Mouse (Mus musculus) yolk sac, embryonic 10.5 days (tissue): ENCODE results near the gene Usp7.
"Not testable (repeated sequence)": the region's sequence is repeated elsewhere in the genome, so short reads cannot be mapped to it uniquely, and the experiment has no call there.

ENCODE experiments used
- DNase-seq: peaks from one replicate; pipeline ENCODE4 v3.0.0-alpha.2; 2017; ENCODE audit warnings: low spot score

Usp7 gene

DNA sequence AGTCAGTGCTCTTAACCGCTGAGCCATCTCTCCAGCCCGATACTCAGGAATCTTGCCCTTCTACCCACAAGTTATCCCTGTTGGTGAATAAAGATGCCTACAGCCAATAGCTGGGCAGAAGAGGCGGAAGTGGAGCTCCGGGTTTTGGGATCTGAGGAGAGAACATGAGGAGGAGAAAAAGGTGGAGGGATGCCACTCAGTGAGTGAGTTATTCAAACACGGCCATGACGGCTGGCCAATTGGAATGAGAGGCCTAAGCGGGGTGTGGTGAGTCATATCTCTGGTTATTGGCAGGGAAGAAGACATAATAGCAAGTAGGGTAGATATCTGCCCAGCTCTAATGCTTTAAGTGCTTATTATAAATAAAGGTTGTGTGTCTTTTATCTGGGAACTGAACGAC, 43.2 kb downstream of the Usp7 start:
- no peak for DNase-seq

DNA sequence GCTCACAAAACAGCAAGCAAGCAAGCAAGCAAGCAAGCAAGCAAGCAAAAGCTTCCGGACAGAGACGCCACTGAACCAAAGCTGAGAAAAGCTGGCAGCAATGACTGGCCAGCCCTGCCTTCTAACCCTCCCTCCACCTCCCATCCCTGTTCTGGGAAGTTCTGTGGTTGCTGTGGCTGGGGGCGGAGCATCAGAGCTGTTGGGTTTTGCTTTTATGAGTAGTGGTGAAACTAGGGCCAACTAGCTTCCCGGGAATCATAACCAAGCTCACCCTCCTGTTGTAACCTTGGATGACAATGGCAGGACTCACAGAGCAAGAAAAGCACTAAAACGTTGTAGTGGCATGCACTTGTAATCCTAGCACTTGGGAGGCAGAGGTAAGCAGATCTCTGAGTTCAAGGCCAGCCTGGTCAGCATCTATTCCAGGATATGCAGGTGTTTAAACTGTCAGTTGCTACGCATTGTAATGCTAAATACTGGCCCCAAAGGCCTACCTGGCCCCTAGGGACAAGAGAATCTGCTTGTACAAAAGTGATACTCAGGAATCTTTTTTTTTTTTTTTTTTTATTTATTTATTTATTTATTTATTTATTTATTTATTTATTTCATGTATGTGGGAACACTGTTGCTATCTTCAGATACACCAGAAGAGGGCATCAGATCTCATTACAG, 43.8 kb downstream of the Usp7 start:
- DNase-seq, result no peak

DNA sequence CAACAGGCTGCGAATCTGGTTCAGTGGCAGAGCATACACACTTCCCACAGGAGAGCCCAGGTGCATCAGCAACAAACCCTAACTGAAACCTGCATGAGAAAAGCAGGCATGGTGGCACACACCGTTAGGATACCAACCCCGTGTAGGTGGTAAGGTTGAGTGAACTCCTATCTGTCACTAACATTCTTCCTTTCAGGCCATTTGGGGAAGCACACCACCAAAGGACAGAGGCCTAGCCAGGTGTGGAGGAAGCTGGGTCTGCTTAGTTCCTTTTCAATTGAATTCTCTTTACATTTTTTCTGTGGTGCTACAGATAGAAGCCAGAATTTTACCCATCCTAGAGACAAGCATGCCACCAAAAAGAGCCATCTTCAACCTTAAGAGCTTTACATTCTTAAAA, 44.3 kb downstream of the Usp7 start:
- no peak for DNase-seq

DNA sequence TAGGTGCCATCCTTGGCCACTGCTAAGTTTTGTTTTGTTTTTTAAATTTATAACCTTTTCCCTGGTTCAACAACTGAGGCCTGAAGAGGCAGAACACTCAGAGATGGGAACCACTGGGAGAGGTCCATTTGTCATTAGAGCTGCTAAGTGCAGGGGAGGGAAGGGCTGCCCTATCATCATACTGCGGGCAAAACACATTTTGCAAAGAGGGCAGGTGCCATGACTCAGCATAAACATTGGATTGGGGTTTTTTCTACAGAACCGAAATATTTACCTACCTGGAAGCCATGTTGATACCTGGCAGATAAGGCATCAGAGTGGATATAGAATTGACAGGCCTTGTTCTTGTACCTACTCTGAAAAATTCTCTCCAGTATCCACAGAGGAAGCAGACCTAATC, 45.6 kb downstream of the Usp7 start:
- no peak for DNase-seq

DNA sequence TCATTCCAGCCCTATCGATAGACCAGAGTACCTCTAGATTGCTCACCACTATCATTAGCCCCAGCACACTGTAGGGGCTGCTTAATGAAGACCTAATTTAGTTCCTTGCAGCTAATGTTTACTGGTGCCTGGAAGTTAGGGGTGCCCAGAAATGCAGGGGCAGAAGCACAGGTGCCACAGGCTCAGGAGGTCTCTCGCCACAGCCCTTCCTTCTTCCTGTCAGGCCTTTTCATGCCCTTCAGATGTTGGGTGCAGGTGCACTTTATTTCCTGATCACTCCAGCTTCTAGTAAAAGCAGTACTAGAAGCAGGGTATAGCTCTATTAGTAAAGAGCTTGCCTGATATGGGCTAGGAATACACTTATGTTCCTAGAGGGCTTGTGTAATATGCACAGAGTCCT, 46.4 kb downstream of the Usp7 start:
- DNase-seq, result no peak

DNA sequence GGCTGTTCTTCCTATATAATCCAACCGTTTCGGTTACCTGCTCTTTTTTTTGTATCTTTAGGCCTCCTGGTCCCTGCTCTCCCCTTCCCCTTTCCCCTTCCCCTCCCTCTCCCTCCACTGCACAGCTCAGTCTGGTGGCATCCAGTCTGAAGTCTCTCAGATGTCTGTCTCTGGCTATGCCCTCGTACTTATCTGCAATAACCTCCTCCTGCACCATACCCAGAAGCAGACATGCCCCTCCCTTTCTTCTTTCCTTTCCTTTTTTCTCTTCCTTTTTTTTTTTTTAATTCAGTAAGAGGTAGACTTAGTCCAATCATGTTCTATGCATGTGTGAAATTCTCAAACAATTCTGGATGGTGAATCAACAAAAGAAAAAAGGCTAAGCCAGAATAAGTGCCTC, 48.1 kb downstream of the Usp7 start:
- no peak for DNase-seq

DNA sequence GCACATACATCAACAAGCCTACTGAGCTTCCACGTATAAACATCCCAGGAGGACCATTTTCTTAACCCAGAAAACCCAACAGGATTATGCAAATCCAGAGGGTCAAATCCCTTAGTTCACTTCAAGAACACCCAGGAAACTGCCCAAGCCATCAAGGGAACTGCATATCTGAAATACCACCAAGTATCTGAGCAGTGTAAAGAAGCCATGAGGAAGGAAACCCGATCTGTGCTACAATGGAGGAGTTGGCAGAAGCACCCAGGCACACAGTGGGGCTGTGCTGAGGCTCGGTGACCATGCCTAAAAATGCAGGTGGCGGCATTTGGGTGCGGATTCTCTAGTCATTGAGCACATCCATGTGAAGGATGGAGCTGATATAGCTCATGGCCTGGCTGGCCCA, 50.4 kb downstream of the Usp7 start:
- DNase-seq, result no peak

DNA sequence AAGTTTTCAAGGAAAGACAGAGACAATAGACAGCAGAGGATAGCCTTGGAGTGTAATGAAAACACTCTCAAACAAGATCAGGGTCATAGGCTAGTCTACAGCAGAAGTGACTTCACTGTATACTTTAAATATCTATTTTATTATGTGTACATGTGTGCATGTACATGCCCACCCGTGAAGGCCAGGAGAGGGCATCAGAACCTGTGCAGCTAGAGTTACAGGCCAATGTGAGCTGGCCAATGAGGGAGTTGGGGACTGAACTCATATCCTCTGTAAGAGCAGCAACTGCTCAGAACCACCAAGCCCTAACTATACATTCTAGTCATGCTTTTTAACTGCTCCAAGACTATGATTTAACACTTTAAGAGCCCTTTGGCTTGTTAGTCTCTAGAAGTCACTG, 51.0 kb downstream of the Usp7 start:
- no peak for DNase-seq

DNA sequence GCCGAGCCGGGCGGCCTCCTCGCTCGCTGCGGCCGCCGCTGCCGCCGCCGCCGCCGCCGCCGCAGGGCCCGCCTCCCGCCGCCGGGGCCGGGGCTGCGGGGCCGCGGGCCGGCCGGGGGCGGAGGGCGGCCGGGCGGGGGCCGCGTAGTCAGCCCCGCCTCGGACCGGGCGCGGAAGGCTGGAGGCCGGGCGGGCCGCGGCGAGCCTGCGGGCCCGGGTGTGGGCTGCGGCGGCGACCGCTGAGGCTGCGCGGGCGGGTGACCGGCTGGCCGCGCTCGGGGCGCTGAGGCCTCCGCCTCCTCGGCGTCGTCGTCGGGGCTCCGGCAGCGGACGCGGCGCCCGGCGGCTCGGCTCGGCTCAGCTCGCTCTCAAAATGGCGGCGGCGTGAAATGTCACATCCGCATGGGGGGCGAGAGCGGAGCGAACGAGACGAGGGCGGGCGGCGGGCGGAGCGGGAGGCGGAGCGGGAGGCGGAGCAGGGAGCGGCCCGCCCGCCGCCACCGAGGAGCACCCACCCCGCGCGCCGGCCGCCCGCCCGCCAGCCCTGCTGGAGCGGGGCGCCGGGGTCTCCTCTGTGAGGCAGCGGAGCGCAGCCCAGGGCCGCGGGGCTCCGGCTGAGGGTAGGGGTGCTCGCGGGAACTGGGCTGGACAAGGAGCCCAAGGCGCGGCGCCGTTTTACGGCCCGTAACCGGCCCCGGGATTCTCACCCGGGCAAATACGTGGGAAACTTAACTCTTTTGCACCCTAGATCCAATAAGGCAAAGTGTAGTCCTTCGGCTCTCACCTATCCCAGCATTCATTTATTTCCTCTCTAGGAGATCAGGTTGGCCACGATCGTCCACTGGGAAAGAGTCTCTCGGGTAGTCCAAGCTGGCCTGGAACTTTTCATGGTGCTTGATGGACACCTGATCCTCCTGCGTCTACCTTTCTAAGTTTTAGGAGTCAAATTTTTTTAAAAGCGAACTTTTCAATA, 53.3 kb downstream of the Usp7 start:
- peak; percentile 89 for DNase-seq

DNA sequence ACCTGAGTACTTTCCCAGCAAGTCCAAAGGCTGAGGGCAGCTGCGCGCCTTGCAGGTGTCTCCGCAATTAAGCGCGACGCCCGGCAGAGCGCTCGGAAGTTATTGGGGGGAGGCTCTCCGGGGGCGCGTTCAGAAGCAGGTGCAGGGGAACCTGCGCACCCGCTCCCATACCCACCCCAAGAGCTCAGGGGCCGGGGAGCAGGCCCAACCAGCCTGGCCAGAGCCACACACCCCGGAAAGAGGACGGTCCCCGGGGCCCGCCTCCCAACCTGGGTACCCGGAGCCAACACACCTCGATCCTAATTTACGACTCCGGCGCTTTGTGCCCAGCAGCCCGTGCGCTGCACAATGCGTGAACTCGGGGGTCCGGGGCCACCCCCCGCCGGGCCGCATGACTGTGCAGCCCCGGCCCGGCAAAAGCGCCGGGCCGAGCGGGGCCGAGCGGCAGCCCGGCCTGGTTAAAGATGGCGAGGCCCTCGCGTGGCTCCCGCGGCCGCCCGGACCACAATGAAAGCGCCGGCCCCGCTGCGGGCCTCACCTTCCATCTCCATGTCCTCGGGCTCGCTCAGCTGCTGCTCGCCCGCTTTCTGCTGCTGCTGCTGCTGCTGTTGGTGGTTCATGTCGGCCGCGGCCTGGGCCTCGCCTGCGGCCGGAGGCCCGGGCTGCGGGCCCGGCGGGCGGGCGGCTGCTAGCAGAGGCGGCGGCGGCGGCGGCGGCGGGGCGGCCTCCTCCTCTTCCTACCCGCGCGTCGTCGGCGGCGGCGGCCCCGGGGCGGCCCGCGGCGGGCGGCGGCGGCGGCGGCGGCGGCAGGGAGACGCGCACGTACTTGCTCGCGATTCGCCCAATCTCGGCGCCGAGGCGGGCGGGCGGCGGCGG, 54.2 kb downstream of the Usp7 start:
- DNase-seq, result peak; percentile 56

DNA sequence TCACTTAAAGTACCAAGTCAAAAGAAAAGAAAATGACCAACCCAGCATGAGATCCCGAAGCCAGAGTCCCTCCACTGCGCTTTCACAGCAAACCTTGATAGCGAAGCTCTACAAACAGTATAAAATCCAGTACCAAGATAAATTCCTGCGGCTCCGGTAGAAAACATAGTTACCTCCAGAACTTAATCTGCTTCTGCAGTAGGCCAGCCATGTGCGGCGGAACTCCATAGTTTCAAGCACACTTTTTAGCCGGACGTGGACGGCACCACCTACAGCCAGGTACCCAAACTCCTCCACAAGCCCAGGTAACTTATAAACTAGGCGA, 54.8 kb downstream of the Usp7 start:
- no peak for DNase-seq

DNA sequence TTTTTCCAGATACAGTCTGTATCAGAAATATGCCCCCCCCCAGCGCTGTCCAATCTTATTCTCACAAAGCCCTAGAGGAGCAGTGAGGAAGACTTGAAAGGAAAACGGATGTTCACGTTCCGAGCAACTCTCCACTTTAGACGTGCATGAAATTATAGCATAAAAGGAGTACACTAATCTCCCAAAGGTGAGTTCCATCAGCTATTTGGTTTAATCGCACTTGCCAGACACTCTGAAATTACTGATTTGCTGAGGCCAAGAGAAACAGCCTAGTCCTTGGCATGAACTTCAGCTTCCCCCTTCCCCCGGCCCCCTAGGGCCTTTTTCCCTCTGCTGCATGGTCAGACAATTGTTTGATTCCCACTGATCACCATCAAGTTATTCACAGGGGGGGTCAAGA, 55.4 kb downstream of the Usp7 start:
- no peak for DNase-seq

DNA sequence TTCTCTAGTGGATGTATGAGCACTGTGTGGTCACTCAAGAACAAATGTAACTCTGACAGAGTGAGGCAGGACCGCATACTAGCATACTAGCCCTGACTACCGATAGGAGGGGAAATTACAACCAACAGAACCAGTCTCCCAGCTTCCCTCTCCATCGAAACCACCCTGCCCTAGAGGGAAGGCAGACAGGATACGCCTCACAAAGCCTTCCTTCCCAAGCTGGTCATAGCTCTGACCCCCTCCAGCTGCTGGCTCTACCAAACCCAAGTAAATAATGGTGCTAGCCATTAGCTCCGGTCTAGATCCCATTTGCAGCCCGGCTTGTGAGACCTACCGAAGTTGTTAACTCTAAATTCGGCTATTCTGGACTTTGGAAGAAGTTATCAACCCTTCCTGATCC, 56.1 kb downstream of the Usp7 start:
- no peak for DNase-seq

DNA sequence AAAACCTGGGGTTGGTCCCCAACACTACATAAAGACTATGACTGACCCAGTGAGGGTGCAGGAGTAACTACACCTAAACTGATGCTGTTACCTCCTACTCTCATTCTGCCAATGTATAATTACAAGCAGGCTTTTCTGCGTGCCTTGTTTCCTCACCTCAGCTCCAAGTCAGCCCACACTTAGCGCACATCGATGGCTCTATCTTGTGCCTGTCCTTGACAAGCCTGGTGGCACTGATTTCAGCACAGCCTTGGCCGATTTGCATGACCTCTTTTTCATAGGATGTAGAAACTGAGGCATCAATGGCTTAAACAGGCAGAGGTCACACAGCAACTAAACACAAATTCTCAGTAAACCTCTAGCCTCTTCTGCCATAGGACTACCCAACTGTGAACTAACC, 57.4 kb downstream of the Usp7 start:
- DNase-seq, result no peak

DNA sequence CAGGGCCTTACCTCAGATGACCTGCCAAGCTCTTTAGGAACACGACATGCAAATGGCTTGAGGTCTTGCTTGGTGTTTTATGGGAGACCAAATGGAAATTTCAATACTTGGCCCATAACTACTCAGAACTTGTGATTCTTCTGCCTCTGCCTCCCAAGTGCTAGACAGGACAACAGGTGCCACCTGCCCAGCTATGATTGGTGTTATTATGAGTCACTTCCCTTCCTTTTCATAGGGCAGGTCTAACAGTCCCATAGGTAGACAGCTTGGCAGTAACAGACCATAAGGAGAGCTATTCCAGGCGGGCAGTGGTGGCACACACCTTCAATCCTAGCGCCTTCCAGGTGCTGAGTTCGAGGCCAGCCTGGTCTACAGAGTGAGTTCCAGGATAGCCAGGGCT, 58.5 kb downstream of the Usp7 start:
- DNase-seq, result no peak

DNA sequence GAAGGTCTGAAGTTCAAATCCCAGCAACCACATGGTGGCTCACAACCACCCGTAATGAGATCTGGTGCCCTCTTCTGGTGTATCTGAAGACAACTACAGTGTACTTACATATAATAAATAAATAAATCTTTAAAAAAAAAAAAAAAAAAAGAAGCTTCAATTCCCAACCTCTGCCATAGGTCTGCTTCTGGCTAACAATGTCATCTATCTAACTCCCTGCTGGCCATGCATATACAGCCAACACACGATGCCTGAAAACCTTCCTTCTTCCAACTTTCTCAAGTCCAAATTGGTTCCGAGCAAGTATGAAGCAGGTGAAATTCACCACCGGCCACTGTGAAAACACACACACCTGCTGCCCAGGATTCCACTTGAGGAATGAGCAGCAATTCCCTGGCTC, 59.7 kb downstream of the Usp7 start:
- DNase-seq, result not testable (repeated sequence)

DNA sequence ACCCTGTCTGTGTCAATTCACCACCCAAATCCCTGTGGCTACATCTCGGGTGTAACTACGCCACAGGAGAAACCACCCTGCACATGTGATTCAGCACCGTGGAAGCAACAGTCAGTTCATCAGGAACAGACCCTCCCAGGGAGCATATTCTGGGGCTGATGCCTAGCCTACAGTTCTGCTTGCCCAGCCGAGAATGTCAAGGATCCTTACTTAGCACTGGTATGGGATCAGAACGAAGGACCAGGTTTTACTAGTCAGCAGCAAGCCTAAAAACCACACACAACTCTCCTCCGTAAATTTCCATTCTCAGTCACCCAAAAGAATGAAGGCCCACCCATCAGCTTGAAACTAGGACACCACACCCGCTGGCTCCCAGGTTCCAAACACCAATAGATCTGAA, 60.5 kb downstream of the Usp7 start:
- no peak for DNase-seq

DNA sequence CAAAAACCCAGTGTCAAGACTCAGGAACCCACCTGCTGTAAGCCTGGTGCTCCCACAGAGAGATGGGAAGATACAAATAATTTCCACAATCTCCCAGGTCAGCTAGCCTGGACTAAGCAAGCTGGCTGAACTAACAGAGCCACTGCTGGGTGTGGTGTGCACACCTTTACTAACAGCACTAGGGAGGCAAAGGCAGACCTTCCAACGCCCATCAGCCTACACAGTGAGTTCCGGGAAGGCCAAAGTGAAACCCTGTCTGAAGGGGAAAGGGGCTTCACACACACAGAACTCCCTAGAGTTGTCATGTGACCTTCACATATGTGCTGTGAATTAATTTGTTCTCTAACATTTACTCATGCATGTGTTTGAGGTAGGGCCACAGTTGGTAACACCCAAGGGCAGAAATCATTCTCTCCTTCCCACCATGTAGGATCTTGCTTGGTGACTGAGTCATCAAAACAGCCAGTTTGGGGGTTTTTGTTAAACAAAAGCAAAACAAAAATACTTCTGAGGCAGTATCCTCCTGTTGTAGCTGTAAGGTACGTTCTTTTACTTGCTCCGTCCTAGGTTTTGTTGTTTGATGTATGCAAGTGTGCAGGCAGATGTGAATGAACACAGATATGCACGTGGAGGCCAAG, 63.9 kb downstream of the Usp7 start:
- no peak for DNase-seq

DNA sequence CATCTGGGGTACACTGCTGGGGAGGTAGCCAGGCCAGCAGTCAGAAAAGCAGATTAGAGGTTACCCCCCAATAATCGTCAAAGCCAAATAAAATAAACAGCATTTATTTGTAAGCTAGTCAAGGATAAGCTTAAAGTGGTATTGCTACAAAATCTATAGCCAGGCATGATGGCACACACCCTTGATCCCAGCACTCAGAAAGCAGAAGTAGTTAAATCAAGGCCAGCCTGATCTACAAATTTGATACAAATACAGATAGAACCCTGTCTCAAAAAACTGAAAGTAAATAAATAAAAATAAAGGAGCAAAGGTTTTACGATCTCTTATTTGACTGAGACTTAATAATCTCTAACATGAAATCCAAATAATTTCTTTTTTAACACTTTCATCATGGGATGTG, 66.3 kb downstream of the Usp7 start:
- no peak for DNase-seq

DNA sequence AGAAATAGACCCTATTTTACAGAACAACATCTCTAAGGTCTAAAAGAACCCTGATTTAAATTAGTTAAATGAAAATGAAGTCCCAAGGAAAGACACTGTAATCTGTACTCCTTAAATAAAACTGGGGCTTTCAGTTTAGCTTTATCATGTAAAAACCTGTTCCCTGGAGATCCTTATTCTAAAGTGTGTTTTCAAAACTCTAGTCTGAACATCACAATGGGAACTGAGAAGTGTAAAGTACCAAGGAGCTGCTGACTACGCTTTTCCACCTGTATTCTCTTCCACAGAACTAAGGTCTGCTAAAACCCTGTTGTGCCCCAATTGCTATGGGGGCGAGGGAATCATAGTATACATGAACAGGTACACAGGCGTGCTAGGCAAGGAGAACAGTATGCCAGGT, 68.1 kb downstream of the Usp7 start:
- DNase-seq, result no peak

DNA sequence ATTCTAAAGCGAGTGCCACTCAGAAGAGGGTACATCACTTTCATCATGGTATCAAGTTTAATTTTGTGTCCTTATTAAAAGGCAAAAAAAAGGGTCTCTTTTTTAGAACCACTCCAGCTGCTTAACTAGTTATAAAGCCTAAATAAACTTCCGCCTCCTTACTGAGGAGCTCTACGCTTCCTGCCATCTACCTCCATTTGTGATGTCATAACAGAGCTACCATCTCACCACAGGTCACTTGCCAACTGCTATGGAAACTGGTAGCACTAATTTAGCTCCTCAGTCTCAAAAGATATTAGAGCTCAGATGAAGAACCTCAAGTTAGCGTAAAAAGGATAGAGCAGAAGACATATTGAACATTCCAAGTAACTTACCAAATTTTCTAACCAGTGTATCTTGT, 71.7 kb downstream of the Usp7 start:
- DNase-seq, result no peak

DNA sequence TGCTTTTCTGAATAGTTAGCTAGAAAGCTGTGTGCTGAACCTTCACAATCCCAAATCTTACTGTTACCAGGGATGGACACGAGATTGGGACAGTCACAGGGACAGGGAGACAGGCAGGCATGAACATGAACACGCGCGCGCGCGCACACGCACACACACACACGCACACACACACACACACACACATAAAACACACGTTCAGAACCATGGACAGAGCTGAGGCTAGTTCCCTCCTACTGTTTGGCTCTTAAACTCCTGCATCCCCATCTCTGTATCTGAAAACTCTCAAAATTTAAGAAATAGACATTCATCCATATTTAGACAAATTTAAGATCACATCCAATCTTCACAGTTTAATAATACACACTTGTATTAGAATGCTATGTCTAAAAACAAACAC, 74.4 kb downstream of the Usp7 start:
- DNase-seq, result no peak
